Mouse (Mus musculus) cerebellum, adult (tissue): Measurements from ENCODE around the gene Exoc6b.
"Not testable (repeated sequence)": the region's sequence is repeated elsewhere in the genome, so short reads cannot be mapped to it uniquely, and the experiment has no call there.

Experiments
- ATAC-seq: cut with Nextera tagmentation; 2 replicates; pipeline ENCODE4 v1.9.2; 2017; ENCODE audit warnings: mild to moderate bottlenecking, moderate library complexity, mixed read lengths; ENCODE audit not compliant: insufficient number of reproducible peaks, low FRiP score, low TSS enrichment

Gene Exoc6b

GRCm38 (mm10) chr6:85069023-85069985, at the start of gene Exoc6b:
TSS of gene Exoc6b (minus strand) at chr6:85069513.
- peak; percentile 90 for ATAC-seq

- peak; percentile 83; the same call in 1 of the 2 replicates for ATAC-seq
Measured at GRCm38 (mm10) chr6:85117545-85118511, 48.5 kb upstream of the Exoc6b start.

GRCm38 (mm10) chr6:85105033-85105615, 35.8 kb upstream of the Exoc6b start:
- ATAC-seq: no peak

- ATAC-seq: no peak
Measured at GRCm38 (mm10) chr6:85103321-85103720, 34.0 kb upstream of the Exoc6b start.

GRCm38 (mm10) chr6:85096441-85096840, 27.1 kb upstream of the Exoc6b start:
- no peak for ATAC-seq

- no peak for ATAC-seq
Measured at GRCm38 (mm10) chr6:85087425-85087824, 18.1 kb upstream of the Exoc6b start.

- ATAC-seq: no peak
Measured at GRCm38 (mm10) chr6:85086645-85087044, 17.3 kb upstream of the Exoc6b start.

- ATAC-seq: not testable (repeated sequence)
Measured at GRCm38 (mm10) chr6:85076179-85076720, 6.9 kb upstream of the Exoc6b start.

GRCm38 (mm10) chr6:85074996-85075395, 5.7 kb upstream of the Exoc6b start:
- no peak for ATAC-seq

- no peak for ATAC-seq
Measured at GRCm38 (mm10) chr6:85068322-85069022, 841 bp downstream of the Exoc6b start.

- no peak for ATAC-seq
Measured at GRCm38 (mm10) chr6:85057641-85058040, 11.7 kb downstream of the Exoc6b start.

- ATAC-seq: no peak
Measured at GRCm38 (mm10) chr6:85051109-85051508, 18.2 kb downstream of the Exoc6b start.

- ATAC-seq: no peak
Measured at GRCm38 (mm10) chr6:85046531-85046930, 22.8 kb downstream of the Exoc6b start.

GRCm38 (mm10) chr6:85044621-85045152, 24.6 kb downstream of the Exoc6b start:
- ATAC-seq: no peak

- ATAC-seq: peak; percentile 76
Measured at GRCm38 (mm10) chr6:85037677-85038076, 31.6 kb downstream of the Exoc6b start.

- no peak for ATAC-seq
Measured at GRCm38 (mm10) chr6:85029671-85030070, 39.6 kb downstream of the Exoc6b start.

- ATAC-seq: no peak
Measured at GRCm38 (mm10) chr6:85024403-85024802, 44.9 kb downstream of the Exoc6b start.

GRCm38 (mm10) chr6:85017011-85017410, 52.3 kb downstream of the Exoc6b start:
- ATAC-seq: no peak

- ATAC-seq: no peak
Measured at GRCm38 (mm10) chr6:85013906-85014305, 55.4 kb downstream of the Exoc6b start.
